Mouse (Mus musculus) cortical plate, adult 2 months (tissue): Measurements from ENCODE around the gene Zbtb38. TPM values are rescaled to one million over a fixed set of nuclear protein-coding genes. Genes with fewer than 3 reads are reported as not detected.

Experiments
- H3K27ac ChIP-seq: fragments of 200-500 bp; 2 replicates; pipeline ENCODE4 v1.5.1; 2012; ENCODE audit warnings: low read length, control low read depth, inconsistent platforms; ENCODE audit not compliant: insufficient read depth
- H3K4me1 ChIP-seq: fragments of 200-500 bp; 2 replicates; pipeline ENCODE4 v1.6.1; 2011; ENCODE audit warnings: low read length; ENCODE audit not compliant: control insufficient read depth, insufficient read depth
- H3K4me3 ChIP-seq: fragments of 200-500 bp; 2 replicates; pipeline ENCODE4 v1.5.1; 2011; ENCODE audit warnings: mild to moderate bottlenecking, low read length, control low read depth; ENCODE audit not compliant: insufficient read depth
- CTCF ChIP-seq: fragments of 200-500 bp; IDR thresholded peaks from 2 replicates; pipeline ENCODE4 v1.5.1; 2011; ENCODE audit warnings: mild to moderate bottlenecking, control low read depth, low read length; ENCODE audit not compliant: insufficient read depth; ENCODE audit errors: extremely low read depth
- POLR2A ChIP-seq: fragments of 200-500 bp; IDR thresholded peaks from 2 replicates; pipeline ENCODE4 v1.6.1; 2011; ENCODE audit warnings: mild to moderate bottlenecking, low read length, control low read depth; ENCODE audit not compliant: insufficient read depth; ENCODE audit errors: extremely low read depth
- polyA plus RNA-seq: library from polyadenylated mRNA; depleted of rRNA; stranded (reverse); fragments of >200 nt; gene quantifications from 2 replicates; pipeline ENCODE4 v1.2.3, GENCODE M21; 2012

Zbtb38 gene
- polyA plus RNA-seq, 1 experiment = 19.1 TPM

DNA sequence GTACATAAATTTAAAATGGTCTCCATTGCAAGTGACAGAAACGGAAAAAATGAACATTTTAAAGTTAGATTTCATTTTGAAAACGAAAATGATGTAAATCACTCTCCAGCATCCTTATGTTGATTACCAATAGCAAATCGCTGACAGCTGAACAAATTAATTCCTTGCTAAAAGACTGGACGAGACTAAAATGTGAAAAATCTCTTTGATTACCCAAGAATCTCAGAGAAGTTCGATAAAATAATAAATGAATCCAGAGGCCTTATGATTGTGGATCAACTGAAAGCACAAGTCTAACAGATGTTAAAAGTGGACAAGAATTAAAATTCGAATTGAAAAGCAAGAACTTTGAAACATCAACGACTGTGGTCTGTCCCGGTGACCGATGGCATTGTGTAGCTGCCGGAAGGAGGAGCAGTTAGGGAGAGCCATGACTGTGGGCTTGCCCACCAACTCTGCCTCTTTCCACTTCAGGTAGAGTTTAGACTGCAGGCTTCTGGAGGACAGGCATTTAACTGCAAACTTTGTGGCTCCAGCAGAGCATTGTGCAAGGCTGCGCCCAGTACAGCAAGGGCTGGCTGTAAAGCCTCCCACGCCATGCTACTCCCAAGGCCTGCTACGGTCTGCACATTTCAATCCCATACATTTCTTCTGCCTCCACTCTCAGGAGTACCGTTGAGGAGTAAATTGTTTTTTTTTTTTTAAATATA is 35.7 kb downstream of the Zbtb38 start:
- no peak for TF ChIP-seq CTCF
- TF ChIP-seq POLR2A = no peak
- Histone ChIP-seq H3K4me3 (no peak overlapping the region), H3K27ac (no peak overlapping the region), H3K4me1 (peaks cover 16% of the 10 kb centered on the region)

- Histone ChIP-seq H3K4me1 (peaks cover 14% of the 10 kb centered on the region), H3K27ac (no peak overlapping the region; the same call in 1 of the 2 replicates), H3K4me3 (no peak overlapping the region)
- TF ChIP-seq CTCF (no peak), POLR2A (no peak)
Observed at GRCm38 (mm10) chr9:96716136-96716535, 36.5 kb downstream of the Zbtb38 start.

GRCm38 (mm10) chr9:96715171-96715570 is 37.5 kb downstream of the Zbtb38 start:
- H3K27ac ChIP-seq = no peak overlapping the region
- TF ChIP-seq CTCF = no peak
- TF ChIP-seq POLR2A = no peak
- peaks cover 10% of the 10 kb centered on the region for H3K4me1 ChIP-seq
- no peak overlapping the region for H3K4me3 ChIP-seq

- Histone ChIP-seq H3K4me3 (no peak overlapping the region), H3K27ac (no peak overlapping the region), H3K4me1 (peaks cover 9% of the 10 kb centered on the region)
- TF ChIP-seq CTCF = no peak
- TF ChIP-seq POLR2A = no peak
Observed at GRCm38 (mm10) chr9:96713472-96714390, 38.9 kb downstream of the Zbtb38 start.

DNA sequence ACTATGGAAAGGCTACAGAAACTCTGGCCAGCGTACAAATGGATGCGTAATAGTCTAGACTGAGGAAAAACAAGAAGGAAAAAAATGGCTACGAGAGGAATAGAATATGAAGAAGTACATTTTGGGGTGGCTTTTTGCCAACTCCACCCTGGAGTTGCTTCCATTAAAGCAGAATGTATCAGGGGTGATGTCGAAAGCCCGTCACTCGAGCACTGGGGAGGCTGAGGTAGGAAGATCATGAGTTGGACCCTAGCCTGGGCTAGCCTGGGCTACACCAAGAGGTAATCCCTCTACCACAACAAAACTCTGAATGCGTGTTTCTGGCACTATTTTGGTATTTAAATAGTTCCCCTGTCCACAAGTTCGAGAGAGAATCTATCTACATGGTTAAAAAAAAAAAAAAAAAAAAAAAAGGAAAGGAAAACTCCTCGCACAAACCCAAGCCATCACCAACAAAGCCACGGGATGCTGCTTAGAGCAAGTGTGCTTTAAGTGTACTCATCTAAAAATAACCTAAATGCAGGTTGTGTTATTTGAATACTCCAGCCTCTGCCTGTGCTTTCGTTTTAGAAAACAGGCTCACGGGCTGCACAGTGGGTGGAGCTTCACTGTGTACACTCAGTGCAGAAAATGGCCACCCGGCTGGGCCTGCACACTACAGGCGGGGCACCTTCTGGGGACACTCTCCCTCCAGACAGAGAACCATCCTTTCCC is 39.7 kb downstream of the Zbtb38 start:
- H3K27ac ChIP-seq = no peak overlapping the region
- no peak overlapping the region for H3K4me3 ChIP-seq
- no peak for TF ChIP-seq CTCF
- no peak for TF ChIP-seq POLR2A
- H3K4me1 ChIP-seq = peaks cover 8% of the 10 kb centered on the region

DNA sequence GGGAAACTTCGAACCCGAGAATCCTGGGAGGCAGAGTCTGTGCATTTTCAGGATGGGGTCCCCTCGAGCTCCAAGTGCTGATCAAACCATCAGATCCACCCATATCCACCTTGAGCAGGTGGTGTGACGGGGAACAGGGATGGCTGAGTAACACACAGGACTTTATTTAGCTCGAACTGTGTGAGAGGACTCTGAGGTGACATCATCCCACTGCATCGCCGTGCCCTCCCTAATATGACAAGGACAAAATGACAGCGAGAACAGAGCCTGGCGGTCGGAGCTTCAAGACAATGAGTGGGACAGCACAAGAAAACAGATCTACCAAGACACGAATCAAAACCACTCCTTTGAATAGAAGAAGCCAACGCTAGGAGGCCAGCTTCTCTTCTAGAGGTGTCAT is 40.6 kb downstream of the Zbtb38 start:
- Histone ChIP-seq H3K4me1 (peaks cover 9% of the 10 kb centered on the region), H3K27ac (no peak overlapping the region), H3K4me3 (no peak overlapping the region)
- no peak for TF ChIP-seq POLR2A

GRCm38 (mm10) chr9:96710241-96710946 is 42.2 kb downstream of the Zbtb38 start:
- H3K27ac ChIP-seq = no peak overlapping the region
- no peak overlapping the region for H3K4me3 ChIP-seq
- TF ChIP-seq CTCF (no peak), POLR2A (no peak)
- H3K4me1 ChIP-seq = peaks cover 15% of the 10 kb centered on the region

DNA sequence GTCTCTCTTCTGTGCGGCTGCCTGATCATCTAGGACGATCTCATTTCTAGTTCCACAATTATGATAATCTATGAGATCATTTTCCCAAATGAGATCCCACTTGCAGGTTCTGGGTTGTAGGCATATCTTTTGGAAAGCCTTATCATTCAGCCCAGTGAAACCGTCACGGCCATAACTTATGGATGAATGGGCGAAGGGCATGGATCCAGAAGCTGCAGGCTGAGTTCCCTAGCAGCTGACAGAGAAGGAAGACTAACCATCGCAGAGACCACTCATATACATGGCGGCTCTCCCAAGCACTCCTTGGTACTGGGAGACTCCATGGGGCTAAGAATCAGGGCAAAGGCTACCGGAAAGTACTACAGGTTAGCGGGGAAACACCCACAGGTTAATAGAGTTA is 43.7 kb downstream of the Zbtb38 start:
- Histone ChIP-seq H3K4me1 (peaks cover 12% of the 10 kb centered on the region), H3K4me3 (no peak overlapping the region), H3K27ac (no peak overlapping the region)
- TF ChIP-seq POLR2A (no peak), CTCF (no peak)

DNA sequence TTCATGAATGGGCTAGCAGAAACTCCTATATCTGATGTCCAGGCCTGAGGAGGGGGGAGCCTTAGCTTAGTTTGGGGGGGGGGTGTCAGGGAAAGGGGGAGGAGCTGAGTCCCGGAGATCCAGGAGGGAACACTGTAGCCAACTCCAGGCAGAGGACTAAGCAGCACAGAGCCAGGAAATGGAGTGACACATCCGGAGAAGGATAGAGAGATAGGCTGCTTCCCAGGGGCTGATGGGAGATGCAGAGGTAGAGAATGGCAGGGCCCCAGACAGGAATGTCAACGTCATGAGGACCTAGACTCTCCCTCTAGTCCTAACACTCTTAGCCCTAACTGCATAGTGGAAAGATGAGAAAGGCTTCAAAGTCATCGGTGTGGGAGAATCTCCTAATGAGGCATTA is 44.7 kb downstream of the Zbtb38 start:
- Histone ChIP-seq H3K4me1 (peaks cover 11% of the 10 kb centered on the region), H3K4me3 (no peak overlapping the region), H3K27ac (no peak overlapping the region)
- TF ChIP-seq CTCF = no peak
- no peak for TF ChIP-seq POLR2A
